Mouse (Mus musculus) embryo, embryonic 10.5 days (tissue): ENCODE data around the gene Snrnp35.
A peak's percentile ranks its signal among the peaks of the same experiment; 100 is the strongest.
"Not testable (repeated sequence)": the region's sequence is repeated elsewhere in the genome, so short reads cannot be mapped to it uniquely, and the experiment has no call there.

Experiments
- DNase-seq: peaks from one replicate; pipeline ENCODE4 v3.0.0-alpha.2; 2015; ENCODE audit warnings: low spot score

Gene Snrnp35

GRCm38 (mm10) chr5:124482966-124483654 is at the start of gene Snrnp35:
Gene Snrnp35, plus strand, starts transcription at chr5:124483134.
- DNase-seq = peak; percentile 92

GRCm38 (mm10) chr5:124438229-124438628 is 44.7 kb upstream of the Snrnp35 start:
- no peak for DNase-seq

DNA sequence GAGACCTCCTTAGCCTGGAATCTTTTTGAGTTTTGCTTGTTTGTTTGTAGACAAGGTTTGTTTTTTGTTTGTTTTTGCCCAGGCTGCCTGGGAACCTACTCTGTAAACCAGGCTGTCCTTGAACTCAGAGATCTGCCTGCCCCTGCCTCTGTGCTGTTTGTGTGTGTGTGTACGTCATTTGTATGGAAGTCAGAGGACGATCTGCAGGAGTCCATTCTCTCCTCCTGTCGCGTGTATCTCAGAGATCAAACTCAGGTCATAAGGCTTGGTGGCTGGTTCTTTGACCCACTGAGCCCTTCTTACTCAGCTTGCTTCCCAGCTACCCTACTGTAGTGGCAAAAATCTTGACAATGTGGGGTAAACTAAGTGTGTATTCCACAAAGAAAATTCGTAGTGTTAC is 44.2 kb upstream of the Snrnp35 start:
- no peak for DNase-seq

GRCm38 (mm10) chr5:124439447-124440093 is 43.4 kb upstream of the Snrnp35 start, which contains the start of gene Kmt5a:
Gene Kmt5a, plus strand, starts transcription at chr5:124439930.
- peak; percentile 97 for DNase-seq

GRCm38 (mm10) chr5:124440094-124440701 is 42.7 kb upstream of the Snrnp35 start:
- peak; percentile 87 for DNase-seq

GRCm38 (mm10) chr5:124442628-124443027 is 40.3 kb upstream of the Snrnp35 start:
- DNase-seq = no peak

DNA sequence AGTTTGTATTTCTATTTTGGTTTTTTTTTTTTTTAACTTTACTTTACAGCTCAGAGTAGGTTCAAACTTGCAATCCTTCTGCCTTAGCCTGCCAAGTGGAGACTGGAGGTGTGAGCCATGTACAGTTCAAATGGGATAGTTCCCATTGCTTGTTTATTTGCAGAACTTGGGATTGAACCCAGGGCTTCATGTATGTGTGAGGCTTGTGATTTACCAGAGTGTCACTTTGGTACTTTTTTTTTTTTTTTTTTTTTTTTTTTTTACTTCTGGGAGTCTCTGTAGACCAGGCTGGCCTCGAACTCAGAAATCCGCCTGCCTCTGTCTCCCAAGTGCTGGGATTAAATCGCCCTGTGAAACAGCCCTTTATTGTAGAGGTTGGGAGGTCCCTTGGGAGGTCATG is 38.7 kb upstream of the Snrnp35 start:
- no peak for DNase-seq

DNA sequence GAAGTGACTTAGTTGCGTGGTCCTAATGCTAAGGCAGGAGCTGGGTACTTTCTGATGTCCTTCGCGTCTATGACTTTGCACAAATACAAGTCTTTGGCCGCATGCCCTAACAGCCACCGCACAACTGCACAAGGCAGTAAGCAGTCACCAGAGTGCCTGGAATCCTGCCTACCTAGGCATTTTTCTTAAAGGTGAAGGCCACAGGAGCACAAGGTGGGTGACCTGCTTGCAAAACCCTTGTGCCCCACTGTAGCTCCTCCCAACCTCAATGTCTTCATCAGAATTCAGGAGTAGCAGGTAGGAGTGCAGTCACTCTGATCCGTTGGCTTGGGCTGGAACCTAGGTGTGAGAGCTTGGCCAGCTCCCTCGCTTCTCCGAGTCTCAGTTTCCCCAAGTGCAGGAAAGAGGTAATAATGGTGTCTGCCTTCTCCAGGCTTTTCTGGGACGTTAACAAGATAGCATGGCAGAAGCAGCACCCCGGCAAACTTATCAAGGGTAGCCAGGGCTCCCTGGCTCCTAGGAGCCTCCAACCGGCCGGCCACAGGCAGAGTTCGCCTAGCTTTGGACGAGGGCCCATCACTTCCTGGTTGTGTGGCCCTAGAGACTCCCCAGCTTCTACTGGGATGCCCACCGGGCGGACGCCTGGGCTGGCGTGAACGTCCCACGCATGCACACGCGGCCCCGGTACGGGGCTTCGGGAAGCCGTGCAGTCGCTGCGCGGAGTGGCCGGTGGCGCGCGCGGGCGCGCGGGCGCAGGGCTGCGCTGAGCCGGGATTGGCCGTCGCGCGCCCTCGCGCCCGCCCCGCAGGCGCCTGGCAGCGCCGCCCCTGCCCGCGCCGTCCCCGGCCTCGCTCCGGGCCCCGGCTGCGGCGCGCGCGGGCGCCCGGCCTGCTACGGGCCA is 38.0 kb upstream of the Snrnp35 start:
- DNase-seq = peak; percentile 79

- peak; percentile 32 for DNase-seq
Measured at GRCm38 (mm10) chr5:124445621-124446293, 37.2 kb upstream of the Snrnp35 start.

- DNase-seq = peak; percentile 81
Measured at GRCm38 (mm10) chr5:124446301-124446881, 36.5 kb upstream of the Snrnp35 start.

DNA sequence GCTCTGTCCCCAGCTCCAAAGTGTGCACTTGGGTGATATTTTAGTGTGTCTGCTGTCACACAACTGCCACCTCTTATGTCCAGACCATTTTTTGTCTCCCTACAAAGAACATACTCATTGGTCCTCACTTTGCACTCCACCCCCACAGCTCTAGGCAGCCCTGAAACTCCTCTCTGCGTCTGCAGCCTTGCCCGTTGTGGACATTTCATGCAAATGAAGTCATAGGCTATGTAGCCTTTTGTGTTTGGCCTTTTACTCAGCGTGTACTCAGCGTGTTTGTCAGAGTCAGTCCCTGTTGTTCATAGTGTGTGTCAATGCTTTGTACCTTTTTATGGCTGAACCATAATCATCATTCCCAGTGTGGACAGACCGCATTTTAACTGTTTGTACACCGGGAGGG is 33.4 kb upstream of the Snrnp35 start:
- DNase-seq = no peak

DNA sequence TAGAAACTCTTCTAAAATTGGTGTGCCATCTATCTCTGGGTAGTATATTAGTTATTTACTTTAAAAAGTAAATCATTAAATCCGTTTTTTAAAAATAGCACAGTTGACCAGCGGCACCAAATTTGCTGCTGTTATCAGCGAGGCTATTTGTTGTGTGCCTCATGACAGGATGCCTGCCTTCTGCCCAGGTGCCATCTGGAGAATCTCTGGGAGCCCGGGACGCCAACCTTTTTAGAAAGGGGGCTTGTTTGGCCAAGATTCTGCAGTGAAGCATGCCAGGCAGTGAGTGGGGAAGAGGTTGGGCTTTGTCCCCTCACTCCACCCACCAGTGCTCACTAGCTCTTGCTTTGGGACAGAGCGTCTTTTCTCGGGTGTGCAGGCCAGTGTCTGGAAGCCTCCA is 32.9 kb upstream of the Snrnp35 start:
- DNase-seq = no peak

DNA sequence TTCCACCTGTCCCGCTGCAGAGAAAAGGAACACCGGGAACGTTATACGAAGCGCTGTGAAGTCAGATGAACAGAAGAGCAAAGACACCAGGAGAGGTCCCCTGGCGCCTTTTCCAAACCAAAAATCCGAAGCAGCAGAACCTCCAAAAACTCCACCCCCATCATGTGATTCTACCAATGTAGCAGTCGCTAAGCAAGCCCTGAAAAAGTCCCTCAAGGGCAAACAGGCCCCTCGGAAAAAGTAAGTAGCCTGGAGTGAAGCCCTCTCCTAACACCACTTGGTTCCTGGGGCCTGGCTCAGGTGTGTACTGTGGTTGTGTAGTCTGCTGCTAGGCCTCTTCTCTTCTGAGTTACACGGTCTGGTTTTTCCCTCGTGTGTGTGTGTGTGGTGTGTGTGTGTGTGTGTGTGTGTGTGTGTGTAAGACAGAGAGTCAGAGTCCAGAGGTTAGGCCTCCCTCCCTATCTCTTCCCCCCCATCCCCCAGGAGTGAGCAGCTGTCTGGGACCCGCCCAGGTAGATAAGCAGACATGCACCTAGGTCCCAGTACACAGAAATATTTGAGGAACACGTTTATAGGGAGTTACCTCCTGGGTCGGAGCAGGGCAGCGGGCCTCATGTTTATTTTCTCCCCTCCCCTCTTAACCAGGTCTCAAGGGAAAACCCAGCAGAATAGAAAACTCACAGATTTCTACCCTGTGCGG is 32.1 kb upstream of the Snrnp35 start:
- no peak for DNase-seq

- DNase-seq = no peak
Measured at GRCm38 (mm10) chr5:124452494-124453228, 30.3 kb upstream of the Snrnp35 start.

- DNase-seq = no peak
Measured at GRCm38 (mm10) chr5:124453339-124454081, 29.4 kb upstream of the Snrnp35 start.

- no peak for DNase-seq
Measured at GRCm38 (mm10) chr5:124454082-124454419, 28.9 kb upstream of the Snrnp35 start.

DNA sequence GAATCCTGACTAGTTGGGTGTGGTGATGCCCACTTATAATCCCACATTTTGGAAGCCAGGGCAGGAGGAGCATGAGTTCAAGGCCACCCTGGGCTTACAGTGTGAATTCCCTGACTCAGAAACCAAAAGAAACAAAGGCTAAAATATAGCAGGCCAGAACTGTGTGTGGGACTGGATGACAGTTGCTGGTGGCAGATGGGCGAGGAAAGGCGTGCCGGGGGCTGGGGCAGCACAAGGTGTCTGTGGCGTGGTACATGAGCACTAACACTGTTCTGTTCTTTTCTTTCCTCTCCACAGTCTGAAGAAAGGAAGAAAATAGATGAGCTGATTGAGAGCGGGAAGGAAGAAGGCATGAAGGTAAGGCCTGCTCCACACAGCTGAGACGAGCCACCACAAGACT is 26.2 kb upstream of the Snrnp35 start:
- DNase-seq = no peak

DNA sequence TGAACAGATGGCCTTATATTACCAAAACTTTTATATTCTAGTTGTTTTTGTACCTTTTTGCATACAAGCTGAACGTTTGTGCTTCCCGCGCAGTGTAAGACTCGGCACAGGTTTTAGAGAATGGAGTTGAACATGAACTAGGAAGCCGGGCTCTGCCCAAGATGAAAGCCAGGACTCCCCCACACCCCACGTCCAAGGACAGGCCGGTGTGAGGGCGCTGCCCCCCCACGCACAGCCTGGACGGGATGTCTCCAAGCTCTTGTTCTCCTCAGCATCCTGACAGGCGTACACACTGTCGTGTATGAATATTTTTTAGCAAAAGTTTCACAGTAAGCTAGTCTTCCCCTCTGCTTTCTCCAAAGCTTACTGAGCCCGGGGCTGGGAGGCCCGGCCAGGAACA is 22.0 kb upstream of the Snrnp35 start:
- not testable (repeated sequence) for DNase-seq

- DNase-seq = no peak
Measured at GRCm38 (mm10) chr5:124462297-124463025, 20.5 kb upstream of the Snrnp35 start.
